Mouse (Mus musculus): Measurements from ENCODE around the gene Barhl2. TPM values are rescaled to one million over a fixed set of nuclear protein-coding genes. Genes with fewer than 3 reads are reported as not detected.

Barhl2 gene
- polyA plus RNA-seq, 1 experiment = not detected

- Histone ChIP-seq H3K27ac (ENCODE audit: insufficient read depth, low read depth, low read length) (no peak overlapping the region), H3K4me3 (ENCODE audit: low read depth, low read length) (no peak overlapping the region), H3K4me1 (ENCODE audit: control insufficient read depth, insufficient read depth, insufficient read length, low read length) (no peaks in the 10 kb centered on the region), H3K27me3 (ENCODE audit: control insufficient read depth, insufficient read depth, low read length) (no peaks in the 10 kb centered on the region; the same call in 1 of the 2 replicates), H3K36me3 (ENCODE audit: control insufficient read depth, insufficient read depth, low read length) (no peaks in the 10 kb centered on the region)
- no peak for TF ChIP-seq CTCF (IDR thresholded peaks at IDR 0.05; ENCODE audit: extremely low read depth, insufficient read length, insufficient replicate concordance, low read depth, low read length)
- no peak for TF ChIP-seq POLR2A (IDR thresholded peaks at IDR 0.05; ENCODE audit: low read depth, low read length)
- WGBS = 83% methylated on average over 2 of the region's 2 CpGs
These were observed 55.2 kb downstream of the Barhl2 start for GRCm38 (mm10) chr5:106402761-106403160.

Other genes starting within 250 kb of the Barhl2 start
- not detected in 2 replicates for gene Gm17304, start 150.9 kb upstream of the Barhl2 start, polyA plus RNA-seq (2012; rRNA removed)
- gene Zfp644, start 239.1 kb upstream of the Barhl2 start, polyA plus RNA-seq (2012; rRNA removed) = 1.3 and 3.3 TPM in 2 replicates

Measured in small intestine, adult 2 months (tissue).